Mouse (Mus musculus): ENCODE data around the gene Utp11. TPM values are rescaled to one million over a fixed set of nuclear protein-coding genes. Genes with fewer than 3 reads are reported as not detected.

The Utp11 gene
- polyA plus RNA-seq, 1 experiment from 2014 or later = 37.4 TPM

DNA sequence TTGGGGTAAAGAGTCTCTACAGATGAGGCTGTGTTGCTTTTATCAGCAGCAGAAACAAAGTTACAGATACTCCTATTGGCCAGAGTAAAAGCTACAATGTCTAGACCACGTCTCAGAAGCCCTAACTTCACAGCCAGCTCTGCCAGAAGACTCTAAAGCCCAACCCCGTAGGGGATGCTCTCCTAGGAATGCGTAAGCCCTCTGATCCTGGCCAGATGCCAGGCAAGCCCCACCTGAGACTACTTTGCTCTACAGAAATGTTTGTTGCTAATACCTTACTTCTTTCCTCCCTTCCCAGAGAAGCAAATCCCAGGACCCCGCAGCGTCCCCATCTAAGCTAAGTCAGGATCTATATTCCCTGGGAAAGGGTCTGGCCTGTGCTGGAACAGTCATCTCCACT is 45.5 kb downstream of the Utp11 start:
- ATAC-seq = no peak
- no peak overlapping the region for H3K27ac ChIP-seq (ENCODE audit: low read length)
- TF ChIP-seq CTCF (IDR thresholded peaks at IDR 0.05) = no peak
- no peak for TF ChIP-seq EP300 (IDR thresholded peaks at IDR 0.05)
- H3K9ac ChIP-seq (replicated peaks; ENCODE audit: low read depth) = no peak overlapping the region
- H3K36me3 ChIP-seq (ENCODE audit: insufficient read depth, low read length) = no peaks in the 10 kb centered on the region
- DNase-seq (ENCODE audit: low spot score) = no peak
- no peaks in the 10 kb centered on the region for H3K9me3 ChIP-seq (ENCODE audit: low read length)
- 36% methylated on average over 5 of the region's 5 CpGs for WGBS
- no peak overlapping the region for H3K4me3 ChIP-seq (ENCODE audit: low read depth, low read length)
- H3K4me1 ChIP-seq (ENCODE audit: insufficient read depth, low read depth, low read length) = no peaks in the 10 kb centered on the region
- no peak overlapping the region for H3K4me2 ChIP-seq (replicated peaks; ENCODE audit: low read depth, low read length)
- no peaks in the 10 kb centered on the region for H3K27me3 ChIP-seq (replicated peaks; ENCODE audit: insufficient read depth, low read length)

DNA sequence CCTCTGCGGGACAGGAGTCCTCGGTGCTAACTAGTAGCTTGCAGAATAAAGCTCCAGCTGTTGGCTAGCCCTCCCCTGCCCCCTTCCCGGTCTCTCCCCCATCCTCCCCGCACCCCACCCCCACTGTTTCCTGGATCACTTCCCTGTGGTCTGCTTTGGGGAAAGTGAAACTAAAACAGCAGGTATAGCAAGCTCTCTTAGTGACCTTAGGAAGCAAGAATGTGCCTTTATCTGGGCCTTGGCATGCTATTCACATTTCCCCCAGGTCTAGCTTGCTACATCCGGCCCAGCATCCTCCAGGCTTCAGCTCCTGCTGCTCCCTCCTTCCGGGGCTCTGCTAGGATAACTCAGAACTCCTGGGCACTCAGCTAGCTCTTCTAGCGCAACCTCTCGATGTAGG is 46.8 kb downstream of the Utp11 start:
- H3K27ac ChIP-seq (ENCODE audit: low read length) = no peak overlapping the region
- H3K4me1 ChIP-seq (ENCODE audit: insufficient read depth, low read depth, low read length) = no peaks in the 10 kb centered on the region
- peak overlapping the region; percentile 52 for H3K4me2 ChIP-seq (replicated peaks; ENCODE audit: low read depth, low read length)
- WGBS = 7% methylated on average over 8 of the region's 8 CpGs
- H3K27me3 ChIP-seq (replicated peaks; ENCODE audit: insufficient read depth, low read length) = no peaks in the 10 kb centered on the region
- TF ChIP-seq CTCF (IDR thresholded peaks at IDR 0.05) = no peak
- TF ChIP-seq EP300 (IDR thresholded peaks at IDR 0.05) = no peak
- H3K9ac ChIP-seq (replicated peaks; ENCODE audit: low read depth) = no peak overlapping the region
- H3K4me3 ChIP-seq (ENCODE audit: low read depth, low read length) = 0 out of 2 replicates have a peak overlapping the region, but pooled peaks have one; percentile 5
- DNase-seq (ENCODE audit: low spot score) = peak; percentile 43
- no peaks in the 10 kb centered on the region for H3K9me3 ChIP-seq (ENCODE audit: low read length)
- no peaks in the 10 kb centered on the region for H3K36me3 ChIP-seq (ENCODE audit: insufficient read depth, low read length)
- ATAC-seq = peak; percentile 28; the same call in 1 of the 2 replicates

DNA sequence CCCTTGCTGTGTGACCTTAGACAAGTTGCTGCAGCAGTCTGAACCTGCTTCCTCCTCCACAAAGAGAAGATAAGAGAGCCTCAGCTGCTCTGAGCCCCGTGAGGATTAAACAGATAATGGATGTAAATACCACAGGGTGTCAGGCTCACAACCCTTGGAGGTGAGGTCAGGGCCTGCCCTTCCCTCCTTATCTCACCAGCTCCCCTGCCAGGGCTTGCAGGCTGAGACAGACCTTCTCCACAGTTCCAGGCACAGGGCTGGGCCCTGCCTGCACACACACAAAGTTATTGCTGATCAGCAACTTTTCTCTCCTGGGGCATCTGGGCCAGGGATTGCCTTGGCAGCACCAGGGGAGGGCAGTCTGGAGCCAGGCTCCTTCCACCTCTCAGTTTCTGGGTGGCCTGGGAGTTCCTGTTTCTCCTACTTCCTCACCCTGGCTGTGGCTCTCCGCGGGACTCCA is 48.4 kb downstream of the Utp11 start:
- no peak overlapping the region for H3K9ac ChIP-seq (replicated peaks; ENCODE audit: low read depth)
- H3K4me1 ChIP-seq (ENCODE audit: insufficient read depth, low read depth, low read length) = no peaks in the 10 kb centered on the region
- H3K4me3 ChIP-seq (ENCODE audit: low read depth, low read length) = no peak overlapping the region
- 22% methylated on average over 3 of the region's 3 CpGs for WGBS
- no peak for TF ChIP-seq CTCF (IDR thresholded peaks at IDR 0.05)
- TF ChIP-seq EP300 (IDR thresholded peaks at IDR 0.05) = no peak
- H3K4me2 ChIP-seq (replicated peaks; ENCODE audit: low read depth, low read length) = no peak overlapping the region
- H3K36me3 ChIP-seq (ENCODE audit: insufficient read depth, low read length) = no peaks in the 10 kb centered on the region
- ATAC-seq (no peak), DNase-seq (ENCODE audit: low spot score) (peak; percentile 11)
- H3K9me3 ChIP-seq (ENCODE audit: low read length) = no peaks in the 10 kb centered on the region
- no peak overlapping the region for H3K27ac ChIP-seq (ENCODE audit: low read length)
- 0 out of 2 replicates have a peak, but pooled peaks cover 3% of the 10 kb centered on the region for H3K27me3 ChIP-seq (replicated peaks; ENCODE audit: insufficient read depth, low read length)

DNA sequence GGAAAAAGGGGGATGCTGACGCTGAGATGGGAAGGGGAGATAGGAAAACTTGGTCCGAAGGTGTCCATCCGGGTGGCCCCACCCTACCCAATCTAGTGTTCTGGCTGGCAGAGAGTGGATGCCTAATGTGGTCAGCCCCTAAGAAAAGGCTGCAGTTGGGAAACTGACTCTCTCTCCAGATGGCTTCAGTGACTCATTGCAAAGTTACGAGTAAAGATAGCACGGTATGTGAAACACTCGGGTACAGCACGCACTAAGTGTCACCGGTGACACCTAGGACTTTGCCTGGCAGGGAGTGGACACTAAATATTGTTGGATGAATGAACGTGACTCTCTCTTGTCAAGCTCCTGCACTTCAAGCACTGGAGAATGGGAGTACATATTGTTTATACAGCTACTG is 49.5 kb downstream of the Utp11 start:
- H3K4me1 ChIP-seq (ENCODE audit: insufficient read depth, low read depth, low read length) = no peaks in the 10 kb centered on the region
- ATAC-seq (no peak), DNase-seq (ENCODE audit: low spot score) (no peak)
- TF ChIP-seq CTCF (IDR thresholded peaks at IDR 0.05) (no peak), EP300 (IDR thresholded peaks at IDR 0.05) (no peak)
- no peaks in the 10 kb centered on the region for H3K9me3 ChIP-seq (ENCODE audit: low read length)
- H3K27me3 ChIP-seq (replicated peaks; ENCODE audit: insufficient read depth, low read length) = 0 out of 2 replicates have a peak, but pooled peaks cover 3% of the 10 kb centered on the region
- H3K27ac ChIP-seq (ENCODE audit: low read length) = no peak overlapping the region
- no peaks in the 10 kb centered on the region for H3K36me3 ChIP-seq (ENCODE audit: insufficient read depth, low read length)
- no peak overlapping the region for H3K4me3 ChIP-seq (ENCODE audit: low read depth, low read length)
- 86% methylated on average over 9 of the region's 9 CpGs for whole genome bisulfite sequencing
- H3K4me2 ChIP-seq (replicated peaks; ENCODE audit: low read depth, low read length) = no peak overlapping the region
- H3K9ac ChIP-seq (replicated peaks; ENCODE audit: low read depth) = no peak overlapping the region

DNA sequence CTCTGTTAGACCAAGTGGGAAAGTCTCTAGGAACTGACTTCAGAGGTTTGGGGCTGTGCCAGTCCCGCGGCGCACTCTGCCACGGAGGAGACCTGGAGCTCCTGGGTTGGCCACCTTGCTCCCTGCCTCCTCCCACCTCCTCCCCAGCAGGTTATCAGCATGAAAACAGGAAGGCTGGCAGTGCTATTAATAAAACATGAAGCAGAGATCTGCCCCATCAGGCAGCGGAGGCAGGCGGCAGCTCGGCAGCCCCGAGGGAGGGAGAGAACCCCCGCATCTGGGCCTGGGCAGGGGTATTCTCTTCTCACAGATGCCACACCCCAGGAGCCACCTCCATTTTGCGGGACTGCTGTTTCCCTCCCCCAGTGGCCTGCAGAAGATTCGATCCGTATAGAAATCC is 53.7 kb downstream of the Utp11 start:
- no peaks in the 10 kb centered on the region for H3K36me3 ChIP-seq (ENCODE audit: insufficient read depth, low read length)
- H3K4me2 ChIP-seq (replicated peaks; ENCODE audit: low read depth, low read length) = no peak overlapping the region
- no peak for DNase-seq (ENCODE audit: low spot score)
- WGBS = 30% methylated on average over 12 of the region's 12 CpGs
- no peaks in the 10 kb centered on the region for H3K9me3 ChIP-seq (ENCODE audit: low read length)
- 0 out of 2 replicates have a peak, but pooled peaks cover 3% of the 10 kb centered on the region for H3K27me3 ChIP-seq (replicated peaks; ENCODE audit: insufficient read depth, low read length)
- H3K4me1 ChIP-seq (ENCODE audit: insufficient read depth, low read depth, low read length) = no peaks in the 10 kb centered on the region
- ATAC-seq = no peak
- TF ChIP-seq EP300 (IDR thresholded peaks at IDR 0.05) (no peak), CTCF (IDR thresholded peaks at IDR 0.05) (no peak)
- H3K4me3 ChIP-seq (ENCODE audit: low read depth, low read length) = no peak overlapping the region
- H3K27ac ChIP-seq (ENCODE audit: low read length) = no peak overlapping the region
- no peak overlapping the region for H3K9ac ChIP-seq (replicated peaks; ENCODE audit: low read depth)

DNA sequence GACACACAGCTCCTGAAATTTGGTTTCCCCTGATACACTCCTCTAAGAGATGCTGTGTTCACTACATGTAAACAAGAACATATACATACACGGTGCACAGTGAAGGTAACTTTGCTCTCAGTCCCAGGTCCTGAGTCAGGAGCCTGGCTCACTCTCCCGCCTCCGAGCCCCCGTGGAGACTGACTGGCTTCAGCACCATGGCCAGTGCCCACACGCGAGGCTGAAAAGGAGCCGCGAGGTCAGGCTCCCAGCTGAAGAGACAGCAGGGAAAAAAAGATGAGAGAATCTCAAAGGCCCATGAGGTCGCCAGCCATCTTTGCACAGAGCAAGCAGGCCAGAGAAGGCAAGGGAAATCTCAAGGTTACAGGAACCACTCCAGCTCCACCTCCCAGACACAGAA is 60.1 kb downstream of the Utp11 start:
- Histone ChIP-seq H3K4me3 (ENCODE audit: low read depth, low read length) (no peak overlapping the region), H3K9ac (replicated peaks; ENCODE audit: low read depth) (no peak overlapping the region), H3K36me3 (ENCODE audit: insufficient read depth, low read length) (no peaks in the 10 kb centered on the region), H3K4me1 (ENCODE audit: insufficient read depth, low read depth, low read length) (no peaks in the 10 kb centered on the region), H3K27me3 (replicated peaks; ENCODE audit: insufficient read depth, low read length) (no peaks in the 10 kb centered on the region; the same call in 1 of the 2 replicates), H3K4me2 (replicated peaks; ENCODE audit: low read depth, low read length) (no peak overlapping the region), H3K27ac (ENCODE audit: low read length) (no peak overlapping the region), H3K9me3 (ENCODE audit: low read length) (no peaks in the 10 kb centered on the region)
- ATAC-seq = no peak
- DNase-seq (ENCODE audit: low spot score) = peak; percentile 34
- no peak for TF ChIP-seq EP300 (IDR thresholded peaks at IDR 0.05)
- TF ChIP-seq CTCF (IDR thresholded peaks at IDR 0.05) = no peak
- WGBS = 3% methylated on average over 9 of the region's 9 CpGs

DNA sequence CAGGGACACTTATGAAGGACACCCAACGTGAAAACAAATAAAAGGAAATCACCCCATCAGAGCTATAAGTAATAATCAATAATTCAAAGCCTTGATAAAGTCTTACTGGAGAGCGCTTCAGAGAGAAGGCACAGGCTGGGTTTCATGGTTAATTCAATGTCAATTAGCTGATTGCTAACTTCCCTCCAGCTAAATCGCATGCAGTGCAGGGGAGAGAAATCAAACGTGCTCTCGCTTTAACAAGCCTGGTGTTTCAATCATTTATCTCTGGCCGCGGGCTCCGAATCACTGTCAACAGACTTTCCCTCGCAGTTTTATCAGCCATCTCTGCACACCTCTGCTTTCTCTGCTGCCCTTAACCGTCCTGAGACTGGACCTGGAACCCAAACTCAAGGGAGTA is 60.5 kb downstream of the Utp11 start:
- Histone ChIP-seq H3K27me3 (replicated peaks; ENCODE audit: insufficient read depth, low read length) (no peaks in the 10 kb centered on the region; the same call in 1 of the 2 replicates), H3K4me3 (ENCODE audit: low read depth, low read length) (no peak overlapping the region), H3K9ac (replicated peaks; ENCODE audit: low read depth) (no peak overlapping the region), H3K4me2 (replicated peaks; ENCODE audit: low read depth, low read length) (no peak overlapping the region), H3K27ac (ENCODE audit: low read length) (no peak overlapping the region), H3K9me3 (ENCODE audit: low read length) (no peaks in the 10 kb centered on the region), H3K36me3 (ENCODE audit: insufficient read depth, low read length) (no peaks in the 10 kb centered on the region), H3K4me1 (ENCODE audit: insufficient read depth, low read depth, low read length) (no peaks in the 10 kb centered on the region)
- DNase-seq (ENCODE audit: low spot score) (no peak), ATAC-seq (no peak)
- TF ChIP-seq EP300 (IDR thresholded peaks at IDR 0.05) = no peak
- TF ChIP-seq CTCF (IDR thresholded peaks at IDR 0.05) = no peak
- WGBS = 72% methylated on average over 10 of the region's 10 CpGs
